Mouse (Mus musculus) forebrain, embryonic 10.5 days (tissue): Measurements from ENCODE around the gene Eipr1. TPM values are rescaled to one million over a fixed set of nuclear protein-coding genes. Genes with fewer than 3 reads are reported as not detected.

Experiments used
- DNase-seq: peaks from one replicate; pipeline ENCODE4 v3.0.0-alpha.2; 2017; ENCODE audit warnings: low spot score; ENCODE audit errors: extremely low spot score
- H3K27ac ChIP-seq: fragments of 300-500 bp; sonication (generic); 2 replicates; pipeline ENCODE4 v1.5.1; 2016; ENCODE audit warnings: mild to moderate bottlenecking
- H3K27me3 ChIP-seq: fragments of 300-500 bp; sonication (generic); 2 replicates; pipeline ENCODE4 v1.6.1; 2016; ENCODE audit warnings: mild to moderate bottlenecking; ENCODE audit not compliant: poor library complexity, severe bottlenecking
- H3K36me3 ChIP-seq: fragments of 300-500 bp; sonication (generic); replicated peaks from 2 replicates; pipeline ENCODE4 v1.6.1; 2016; ENCODE audit warnings: mild to moderate bottlenecking, moderate library complexity
- H3K4me1 ChIP-seq: fragments of 300-500 bp; sonication (generic); 2 replicates; pipeline ENCODE4 v1.6.1; 2016
- H3K4me3 ChIP-seq: fragments of 300-500 bp; sonication (generic); 2 replicates; pipeline ENCODE4 v1.5.1; 2016; ENCODE audit warnings: mild to moderate bottlenecking, moderate library complexity
- H3K9me3 ChIP-seq: fragments of 300-500 bp; sonication (generic); 2 replicates; pipeline ENCODE4 v1.6.1; 2016; ENCODE audit warnings: mild to moderate bottlenecking, moderate library complexity
- WGBS: fragments of 180-500 bp; shearing (Covaris S2); methylation state at CpG from one replicate; pipeline ENCODE4 v1.1.7; 2016; 5-methylcytosine and 5-hydroxymethylcytosine counted together
- polyA plus RNA-seq: library from polyadenylated mRNA; unstranded; fragments of >200 nt; fragmentation: Nextera tagmentation; extraction: Ambion mirVana; gene quantifications from 2 replicates; pipeline ENCODE4 v1.2.1, GENCODE M21; 2016

The Eipr1 gene
- polyA plus RNA-seq, 1 experiment from 2014 or later: 40.5 TPM

DNA sequence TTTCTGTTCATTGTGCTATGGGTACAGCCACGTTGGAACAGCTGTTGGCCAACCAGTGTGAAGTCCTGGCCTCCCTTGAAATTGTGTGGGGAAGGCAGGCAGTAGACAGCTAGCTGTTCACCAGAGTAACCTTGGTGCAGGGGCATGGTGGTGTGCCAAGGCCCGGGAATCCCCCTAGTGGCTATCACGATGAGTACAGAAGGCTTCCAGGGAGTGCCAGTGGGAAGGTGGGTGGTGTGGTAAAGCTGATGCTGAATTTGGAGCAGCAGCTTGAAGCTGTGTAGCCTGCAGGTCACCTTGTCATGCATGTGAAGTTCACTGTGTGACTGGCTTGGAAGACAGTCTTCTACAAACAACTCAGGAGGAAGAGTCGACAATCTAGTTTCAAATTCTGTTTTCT, 32.8 kb downstream of the Eipr1 start:
- DNase-seq: peak; percentile 23
- H3K36me3 ChIP-seq: no peaks in the 10 kb centered on the region
- H3K27ac ChIP-seq: peak overlapping the region; percentile 70
- no peak overlapping the region for H3K4me3 ChIP-seq
- peaks cover 49% of the 10 kb centered on the region for H3K4me1 ChIP-seq
- H3K9me3 ChIP-seq: no peaks in the 10 kb centered on the region
- 35% methylated on average over 4 of the region's 4 CpGs for WGBS
- peaks cover 22% of the 10 kb centered on the region; the same call in 1 of the 2 replicates for H3K27me3 ChIP-seq

DNA sequence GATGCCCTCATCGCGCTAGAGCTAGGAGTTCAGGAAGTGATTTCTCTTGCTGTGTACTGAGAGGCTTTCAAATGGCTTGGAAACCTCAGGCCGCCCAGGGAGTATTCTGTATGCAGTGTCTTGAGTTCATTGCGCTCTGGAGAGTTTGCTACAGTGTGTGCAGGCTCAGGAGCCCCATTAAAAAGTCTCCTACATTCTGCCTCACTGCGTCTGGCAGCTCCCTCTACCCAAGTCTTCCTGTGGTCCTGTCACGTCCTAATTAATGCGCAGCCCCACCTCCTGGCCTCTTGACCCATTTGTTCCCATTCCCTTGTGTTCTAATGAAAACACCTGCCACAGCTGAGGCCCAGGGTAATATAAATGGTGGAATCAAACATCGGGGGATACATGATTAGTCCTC, 33.3 kb downstream of the Eipr1 start:
- no peak overlapping the region for H3K4me3 ChIP-seq
- no peaks in the 10 kb centered on the region for H3K9me3 ChIP-seq
- H3K4me1 ChIP-seq: peaks cover 48% of the 10 kb centered on the region
- DNase-seq: peak; percentile 31
- no peaks in the 10 kb centered on the region for H3K36me3 ChIP-seq
- H3K27ac ChIP-seq: peak overlapping the region; percentile 70
- peaks cover 22% of the 10 kb centered on the region; the same call in 1 of the 2 replicates for H3K27me3 ChIP-seq
- WGBS: 24% methylated on average over 8 of the region's 8 CpGs

DNA sequence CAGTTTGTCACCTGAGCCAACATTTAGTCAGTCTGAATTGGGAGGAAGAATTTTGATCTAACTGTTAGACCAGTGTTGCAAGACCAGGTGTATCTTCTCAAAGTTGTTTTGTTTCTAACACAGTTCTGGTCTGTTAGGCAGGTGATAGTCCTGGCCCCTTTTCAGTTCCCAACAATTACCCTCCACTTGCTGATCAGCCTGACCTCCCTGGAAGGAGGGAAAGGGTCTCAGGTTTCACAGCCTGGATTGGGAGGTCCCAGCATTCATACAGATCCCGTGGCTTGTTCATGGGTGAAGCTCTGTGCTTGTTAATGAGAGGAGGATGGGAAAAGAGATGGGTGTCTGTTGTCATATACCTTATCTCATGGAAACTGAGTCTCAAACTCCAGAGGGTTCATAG, 33.7 kb downstream of the Eipr1 start:
- peak overlapping the region; percentile 70; the same call in 1 of the 2 replicates for H3K27ac ChIP-seq
- H3K4me1 ChIP-seq: peaks cover 52% of the 10 kb centered on the region
- H3K4me3 ChIP-seq: no peak overlapping the region
- H3K27me3 ChIP-seq: peaks cover 22% of the 10 kb centered on the region; the same call in 1 of the 2 replicates
- 3% methylated on average over 1 of the region's 1 CpGs for WGBS
- H3K9me3 ChIP-seq: no peaks in the 10 kb centered on the region
- no peaks in the 10 kb centered on the region for H3K36me3 ChIP-seq
- DNase-seq: no peak

DNA sequence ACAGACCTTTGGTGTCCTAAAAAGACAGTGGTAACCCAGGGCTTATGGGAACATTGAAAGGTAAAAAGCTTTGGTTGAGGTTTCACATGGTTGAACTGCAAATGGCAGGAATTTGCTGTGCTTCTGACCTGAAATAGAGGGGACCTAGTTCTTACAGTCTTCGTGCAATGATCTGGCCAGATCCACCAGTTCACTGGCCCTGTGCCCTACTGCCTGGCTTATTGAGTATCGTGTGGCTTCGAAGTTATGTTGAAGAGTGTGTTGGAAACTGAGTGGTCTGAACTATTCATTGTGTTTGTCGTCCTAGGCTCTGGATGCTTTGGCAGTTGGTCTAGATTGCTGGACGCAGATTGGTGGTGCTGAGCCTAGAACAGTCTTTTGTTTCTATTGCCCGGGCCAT, 34.7 kb downstream of the Eipr1 start:
- peaks cover 60% of the 10 kb centered on the region for H3K4me1 ChIP-seq
- no peak for DNase-seq

DNA sequence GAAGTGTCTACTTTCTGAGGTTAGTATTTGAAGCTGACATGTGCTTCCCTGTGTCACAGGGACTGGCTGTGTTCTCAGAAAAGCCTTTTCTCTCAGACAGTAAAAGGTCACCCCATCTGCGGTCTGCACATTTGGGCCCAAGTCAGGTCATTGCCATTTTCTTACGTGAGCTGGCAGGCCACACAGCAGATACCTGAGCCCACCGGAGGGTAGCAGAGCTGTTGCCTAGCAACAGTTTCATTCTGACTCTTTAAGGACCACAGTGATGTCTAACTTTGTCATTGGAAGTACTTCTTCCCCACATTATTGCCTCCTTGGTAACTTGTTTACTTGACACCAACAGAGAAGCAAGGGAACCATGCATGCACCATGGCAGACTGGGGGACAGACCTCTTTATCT, 41.0 kb downstream of the Eipr1 start:
- Histone ChIP-seq H3K4me3 (no peak overlapping the region), H3K27me3 (0 out of 2 replicates have a peak, but pooled peaks cover under 1% of the 10 kb centered on the region), H3K36me3 (no peaks in the 10 kb centered on the region), H3K27ac (no peak overlapping the region), H3K9me3 (no peaks in the 10 kb centered on the region; the same call in 1 of the 2 replicates), H3K4me1 (peaks cover 36% of the 10 kb centered on the region)
- DNase-seq: no peak
- 89% methylated on average over 3 of the region's 3 CpGs for WGBS

More for the DNA sequence above, 34.7 kb downstream of the Eipr1 start:
- no peak overlapping the region for H3K4me3 ChIP-seq
- H3K9me3 ChIP-seq: no peaks in the 10 kb centered on the region
- H3K36me3 ChIP-seq: no peaks in the 10 kb centered on the region
- WGBS: 91% methylated on average over 6 of the region's 6 CpGs
- H3K27ac ChIP-seq: 0 out of 2 replicates have a peak overlapping the region, but pooled peaks have one; percentile 60
- peaks cover 22% of the 10 kb centered on the region; the same call in 1 of the 2 replicates for H3K27me3 ChIP-seq

DNA sequence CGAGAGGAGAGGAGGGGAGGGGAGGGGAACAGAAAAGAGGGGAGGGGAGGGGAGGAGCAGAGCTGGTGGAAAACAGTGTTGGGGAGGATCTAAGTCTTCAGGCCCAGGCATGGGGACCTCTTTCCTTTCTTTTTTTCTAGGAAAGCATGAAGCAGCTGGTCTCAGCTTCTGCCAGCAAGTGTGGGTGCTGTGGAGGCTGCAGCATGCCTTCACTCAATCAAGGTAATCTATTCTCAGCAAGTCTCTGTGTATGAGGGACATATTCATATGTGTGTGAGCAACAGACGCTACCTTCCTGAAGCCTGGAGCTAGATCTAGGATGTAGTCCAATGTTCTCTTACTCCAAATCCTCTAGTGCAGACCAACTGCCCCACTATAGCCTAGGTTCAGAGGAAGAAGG, 42.1 kb downstream of the Eipr1 start:
- 57% methylated on average over 2 of the region's 2 CpGs for WGBS
- no peak overlapping the region for H3K4me3 ChIP-seq
- no peaks in the 10 kb centered on the region for H3K27me3 ChIP-seq
- H3K36me3 ChIP-seq: peaks cover 4% of the 10 kb centered on the region; the same call in 1 of the 2 replicates
- no peak overlapping the region for H3K27ac ChIP-seq
- no peak for DNase-seq
- peaks cover 4% of the 10 kb centered on the region for H3K9me3 ChIP-seq
- H3K4me1 ChIP-seq: peaks cover 36% of the 10 kb centered on the region

DNA sequence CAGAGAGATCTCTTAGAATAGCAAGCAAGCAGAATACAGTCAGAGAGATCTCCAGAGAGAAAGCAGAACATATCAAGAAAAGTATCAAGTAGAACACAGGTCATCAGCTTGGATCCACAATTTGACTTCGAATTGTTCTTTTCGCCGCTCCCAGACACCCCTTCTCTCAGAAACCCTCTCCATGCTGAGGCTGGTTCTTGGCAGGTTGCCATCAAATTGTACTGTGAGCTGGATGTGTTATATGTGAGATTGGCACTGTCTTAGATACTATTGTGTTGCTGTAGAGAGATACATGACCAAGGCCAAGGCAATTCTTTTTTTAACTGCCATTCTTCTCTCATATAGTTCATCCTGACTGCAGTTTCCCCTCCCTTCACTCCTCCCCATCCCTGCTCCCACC, 43.4 kb downstream of the Eipr1 start:
- 93% methylated on average over 3 of the region's 3 CpGs for WGBS
- no peaks in the 10 kb centered on the region for H3K27me3 ChIP-seq
- no peak overlapping the region for H3K4me3 ChIP-seq
- no peak for DNase-seq
- H3K27ac ChIP-seq: no peak overlapping the region
- H3K9me3 ChIP-seq: peaks cover 4% of the 10 kb centered on the region
- peaks cover 4% of the 10 kb centered on the region; the same call in 1 of the 2 replicates for H3K36me3 ChIP-seq
- H3K4me1 ChIP-seq: peaks cover 43% of the 10 kb centered on the region

DNA sequence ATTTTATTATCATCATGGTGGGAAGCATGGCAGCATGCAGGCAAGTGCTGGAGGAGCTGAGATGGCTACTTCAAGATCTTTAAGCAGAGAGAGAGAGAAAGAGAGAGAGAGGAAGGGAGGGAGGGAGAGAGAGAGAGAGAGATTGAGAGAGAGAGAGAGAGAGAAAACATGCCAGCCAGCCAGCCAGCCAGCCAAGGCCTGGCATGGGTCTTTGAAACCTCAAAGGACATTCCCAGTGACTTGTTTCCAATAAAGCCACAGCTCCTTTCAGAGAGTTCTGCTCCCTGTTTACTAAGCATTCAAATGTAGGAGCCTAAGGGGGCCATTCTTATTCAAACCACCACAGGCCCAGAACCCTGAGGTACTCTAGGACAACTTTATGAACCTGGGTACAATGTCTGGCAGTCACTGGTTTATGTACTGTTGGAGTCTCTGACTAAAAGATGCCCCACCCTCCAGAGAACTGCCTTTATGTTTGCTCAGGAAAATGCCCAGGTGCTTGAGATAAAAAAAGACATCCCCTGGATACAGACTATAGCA, 45.3 kb downstream of the Eipr1 start:
- Histone ChIP-seq H3K4me1 (peaks cover 44% of the 10 kb centered on the region), H3K4me3 (no peak overlapping the region), H3K9me3 (peaks cover 4% of the 10 kb centered on the region), H3K36me3 (peaks cover 4% of the 10 kb centered on the region; the same call in 1 of the 2 replicates), H3K27me3 (no peaks in the 10 kb centered on the region), H3K27ac (no peak overlapping the region; the same call in 1 of the 2 replicates)
- no peak for DNase-seq

DNA sequence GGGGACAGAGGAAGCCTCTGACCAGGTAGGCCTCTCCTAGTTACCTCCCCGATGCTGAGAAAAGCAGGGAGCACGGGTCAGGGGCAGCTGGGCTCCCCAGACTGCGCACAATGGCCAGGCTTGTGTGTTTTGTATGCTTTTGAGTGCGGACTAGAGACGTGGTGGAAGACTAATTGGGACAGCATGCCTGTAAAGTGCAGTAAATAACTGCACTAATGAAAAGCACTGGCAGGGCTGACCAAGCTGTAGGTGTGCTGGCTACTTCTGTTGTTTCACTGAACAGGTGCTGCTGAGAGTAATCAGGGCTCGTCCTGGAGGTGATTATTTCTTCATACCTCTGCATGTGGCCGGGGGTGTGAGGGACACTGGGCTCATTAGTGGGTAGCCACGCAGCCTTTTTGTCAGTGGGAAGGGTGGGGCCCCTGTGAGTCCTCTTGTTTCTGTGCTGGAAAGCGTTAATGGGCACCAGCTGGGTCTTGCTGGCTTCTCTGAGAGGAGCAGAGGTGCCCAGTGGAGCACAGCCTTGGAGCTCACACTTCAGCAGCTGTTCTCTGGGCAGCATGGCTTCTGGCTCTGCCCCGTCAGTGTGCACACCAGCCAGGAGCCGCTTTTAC, 48.3 kb downstream of the Eipr1 start:
- Histone ChIP-seq H3K4me3 (no peak overlapping the region), H3K36me3 (peaks cover 4% of the 10 kb centered on the region; the same call in 1 of the 2 replicates), H3K27me3 (0 out of 2 replicates have a peak, but pooled peaks cover 4% of the 10 kb centered on the region), H3K9me3 (peaks cover 4% of the 10 kb centered on the region), H3K27ac (peak overlapping the region; percentile 56), H3K4me1 (peaks cover 52% of the 10 kb centered on the region)
- no peak for DNase-seq
- 42% methylated on average over 11 of the region's 11 CpGs for WGBS

DNA sequence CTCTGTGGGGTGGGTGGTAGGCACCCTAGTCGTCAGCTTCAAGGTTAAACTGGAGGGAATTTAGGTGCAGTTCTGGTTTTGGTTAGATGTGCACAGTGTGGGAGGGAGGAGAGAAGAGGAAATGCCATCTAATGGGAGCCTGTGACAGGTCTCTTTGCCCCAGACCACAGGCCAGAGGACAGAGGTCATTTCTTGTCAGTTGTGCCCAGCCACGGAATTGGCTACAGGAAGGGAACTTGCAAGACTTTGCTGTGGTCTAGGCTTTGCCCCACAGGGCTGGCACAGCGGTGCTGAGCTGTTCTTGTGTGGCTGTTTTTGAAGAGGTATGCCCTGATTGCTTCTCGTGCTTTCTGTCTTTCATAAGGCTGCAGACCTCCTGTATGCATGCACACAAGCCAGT, 48.8 kb downstream of the Eipr1 start:
- H3K4me1 ChIP-seq: peaks cover 57% of the 10 kb centered on the region
- H3K36me3 ChIP-seq: peaks cover 4% of the 10 kb centered on the region; the same call in 1 of the 2 replicates
- no peak for DNase-seq
- peaks cover 9% of the 10 kb centered on the region; the same call in 1 of the 2 replicates for H3K27me3 ChIP-seq
- H3K4me3 ChIP-seq: no peak overlapping the region
- H3K27ac ChIP-seq: peak overlapping the region; percentile 56
- 66% methylated on average over 4 of the region's 4 CpGs for WGBS
- peaks cover 4% of the 10 kb centered on the region for H3K9me3 ChIP-seq

DNA sequence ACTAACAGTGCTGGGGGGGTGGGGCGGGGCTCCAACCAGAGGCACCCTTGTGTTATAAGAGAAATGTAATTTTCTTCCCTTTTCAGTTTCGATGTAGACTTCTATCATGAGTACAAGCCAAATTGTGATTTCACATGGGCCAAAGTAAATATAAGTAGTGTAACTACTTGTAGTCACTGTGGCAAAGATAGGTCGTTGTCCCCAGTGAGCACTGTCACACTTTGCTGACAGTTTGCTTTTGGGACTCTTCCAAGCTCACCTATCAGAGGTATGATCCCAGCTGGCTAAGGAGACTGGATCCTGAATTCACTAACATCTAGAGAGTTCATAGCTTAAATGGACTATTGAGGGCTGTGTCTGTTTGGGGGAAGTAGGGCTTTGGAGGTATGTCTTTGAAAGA, 49.3 kb downstream of the Eipr1 start:
- Histone ChIP-seq H3K36me3 (peaks cover 4% of the 10 kb centered on the region; the same call in 1 of the 2 replicates), H3K27me3 (peaks cover 14% of the 10 kb centered on the region; the same call in 1 of the 2 replicates), H3K9me3 (peaks cover 4% of the 10 kb centered on the region), H3K4me1 (peaks cover 60% of the 10 kb centered on the region), H3K4me3 (no peak overlapping the region), H3K27ac (peak overlapping the region; percentile 56; the same call in 1 of the 2 replicates)
- 83% methylated on average over 3 of the region's 3 CpGs for WGBS
- no peak for DNase-seq

DNA sequence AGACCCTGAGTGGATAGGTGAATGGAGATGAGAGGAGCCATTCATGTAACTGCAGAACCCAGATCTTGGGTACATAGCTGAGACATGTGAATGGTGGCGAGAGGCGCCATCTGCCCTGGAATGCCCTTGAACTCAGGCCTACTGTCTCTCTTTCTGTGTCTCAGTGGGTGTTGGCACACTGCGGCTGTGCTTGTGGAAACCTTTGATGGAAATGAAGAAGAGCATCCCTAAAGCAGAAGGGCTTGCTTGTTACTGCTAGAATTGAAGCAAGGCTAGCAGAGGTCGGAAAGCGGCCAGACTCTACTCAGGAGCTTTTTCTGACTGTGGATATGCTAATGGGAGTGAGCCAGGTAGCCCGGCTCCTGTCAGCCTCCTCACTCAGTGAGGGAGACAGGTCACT, 50.1 kb downstream of the Eipr1 start:
- H3K4me3 ChIP-seq: no peak overlapping the region
- H3K4me1 ChIP-seq: peaks cover 55% of the 10 kb centered on the region
- no peak for DNase-seq
- H3K27ac ChIP-seq: 0 out of 2 replicates have a peak overlapping the region, but pooled peaks have one; percentile 3
- peaks cover 19% of the 10 kb centered on the region; the same call in 1 of the 2 replicates for H3K27me3 ChIP-seq
- WGBS: 87% methylated on average over 6 of the region's 6 CpGs
- H3K9me3 ChIP-seq: peaks cover 4% of the 10 kb centered on the region
- peaks cover 4% of the 10 kb centered on the region; the same call in 1 of the 2 replicates for H3K36me3 ChIP-seq

DNA sequence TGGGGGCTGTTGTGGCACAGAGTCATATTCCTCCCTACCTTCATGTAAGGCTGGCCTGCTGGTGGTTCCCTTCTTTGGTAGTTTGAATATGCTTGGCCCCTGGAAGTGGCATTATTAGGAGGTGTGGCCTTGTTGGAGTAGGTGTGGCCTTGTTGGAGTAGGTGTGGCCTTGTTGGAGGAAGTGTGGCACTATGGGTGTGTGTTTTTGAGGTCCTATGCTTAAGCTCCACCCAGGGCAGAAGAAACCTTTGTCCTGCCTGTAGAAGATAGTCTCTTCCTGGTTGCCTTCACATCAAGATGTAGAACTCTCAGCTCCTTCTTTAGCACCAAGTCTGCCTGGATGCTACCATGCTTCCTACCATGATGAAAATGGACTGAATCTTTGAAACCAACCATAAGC, 51.4 kb downstream of the Eipr1 start:
- H3K27me3 ChIP-seq: peaks cover 28% of the 10 kb centered on the region
- peaks cover 4% of the 10 kb centered on the region; the same call in 1 of the 2 replicates for H3K36me3 ChIP-seq
- peaks cover 52% of the 10 kb centered on the region for H3K4me1 ChIP-seq
- H3K4me3 ChIP-seq: no peak overlapping the region
- no peak overlapping the region for H3K27ac ChIP-seq
- peaks cover 4% of the 10 kb centered on the region for H3K9me3 ChIP-seq
- no peak for DNase-seq
